Mouse (Mus musculus) myocyte (in vitro differentiated cells): Measurements from ENCODE around the gene Hspg2. TPM values are rescaled to one million over a fixed set of nuclear protein-coding genes. Genes with fewer than 3 reads are reported as not detected.

Experiments
- H3K27me3 ChIP-seq: one replicate; pipeline ENCODE4 v1.6.1; 2011; ENCODE audit not compliant: control insufficient read depth, insufficient read depth, insufficient read length
- H3K36me3 ChIP-seq: one replicate; pipeline ENCODE4 v1.6.1; 2011; ENCODE audit not compliant: control insufficient read depth, insufficient read depth
- H3K4me2 ChIP-seq: one replicate; pipeline ENCODE4 v1.6.1; 2011; ENCODE audit warnings: low read depth, control low read depth
- H3K4me3 ChIP-seq: one replicate; pipeline ENCODE4 v1.5.1; 2011; ENCODE audit warnings: mild to moderate bottlenecking, control low read depth, moderate library complexity
- H3K79me2 ChIP-seq: one replicate; pipeline ENCODE4 v1.6.1; 2011; ENCODE audit not compliant: control insufficient read depth, insufficient read depth
- H3ac ChIP-seq: one replicate; pipeline ENCODE4 v1.6.1; 2011; ENCODE audit not compliant: control insufficient read depth, insufficient read length
- MYOG ChIP-seq, 3 experiments: IDR thresholded peaks; one replicate each; pipeline ENCODE4 v1.6.1; 2011; ENCODE audit warnings: control low read depth in 2 of 3, low read depth in 2 of 3, mild to moderate bottlenecking in 2 of 3; ENCODE audit not compliant: insufficient read length in 2 of 3, control insufficient read depth in 1 of 3, insufficient read depth in 1 of 3
- REST ChIP-seq: IDR thresholded peaks from one replicate; pipeline ENCODE4 v1.6.1; 2011; ENCODE audit warnings: mild to moderate bottlenecking, control low read depth, moderate library complexity; ENCODE audit not compliant: insufficient read depth, insufficient read length
- SRF ChIP-seq: IDR thresholded peaks from one replicate; pipeline ENCODE4 v1.6.1; 2011; ENCODE audit warnings: low read depth; ENCODE audit not compliant: control insufficient read depth, insufficient read length
- TCF12 ChIP-seq: IDR thresholded peaks from one replicate; pipeline ENCODE4 v1.6.1; 2011; ENCODE audit warnings: mild to moderate bottlenecking, control low read depth; ENCODE audit not compliant: poor library complexity, insufficient read depth, severe bottlenecking
- polyA plus RNA-seq: library from polyadenylated mRNA; unstranded; fragments of >200 nt; fragmentation: generic; extraction: Trizol; gene quantifications from one replicate; pipeline ENCODE4 v1.2.1, GENCODE M21; 2012; ENCODE audit warnings: missing spikeins

Hspg2 gene
- polyA plus RNA-seq, 1 experiment = 209 TPM

DNA sequence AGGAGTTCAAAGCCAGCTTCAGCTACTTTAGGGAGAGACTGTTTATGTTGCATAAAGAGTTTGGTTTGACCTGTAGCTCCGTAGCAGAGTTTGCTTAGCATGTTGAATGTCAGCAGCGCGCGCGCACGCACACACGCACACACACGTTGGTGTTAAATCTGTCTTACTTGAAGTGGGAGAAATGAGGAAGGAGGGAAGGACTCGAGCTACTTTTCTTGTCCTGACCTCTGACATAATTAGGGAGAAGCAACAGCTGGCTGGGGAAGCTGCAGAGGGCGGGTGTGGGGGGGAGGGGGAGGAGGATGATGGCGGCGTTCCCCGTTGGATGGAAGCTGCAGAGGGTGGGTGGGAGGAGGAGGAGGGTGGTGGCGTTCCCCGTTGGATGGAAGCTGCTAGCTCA, 141.7 kb downstream of the Hspg2 start:
- Histone ChIP-seq H3ac (no peak overlapping the region), H3K36me3 (peaks cover 25% of the 10 kb centered on the region), H3K79me2 (no peaks in the 10 kb centered on the region), H3K4me3 (no peak overlapping the region), H3K4me2 (no peak overlapping the region), H3K27me3 (no peaks in the 10 kb centered on the region)
- no peak for TF ChIP-seq SRF
- no peak for TF ChIP-seq REST
- TF ChIP-seq MYOG (IDR thresholded peaks at IDR 0.05; ENCODE audit: control insufficient read depth in 1 of 3, insufficient read depth in 1 of 3, insufficient read length in 2 of 3, low read depth in 2 of 3) = no peak
- TF ChIP-seq TCF12 = no peak

Other genes starting within 250 kb of the Hspg2 start
- 5.2 TPM for gene Wnt4, start 191.3 kb upstream of the Hspg2 start, polyA plus RNA-seq
- gene Cdc42, start 111.0 kb upstream of the Hspg2 start, polyA plus RNA-seq = 298 TPM
- 0.14 TPM for gene Cela3a, start 59.0 kb upstream of the Hspg2 start, polyA plus RNA-seq
- 0.38 TPM for gene Cela3b, start 38.2 kb upstream of the Hspg2 start, polyA plus RNA-seq
- gene 1700013G24Rik, start 15.5 kb upstream of the Hspg2 start, polyA plus RNA-seq = 0.55 TPM
- not detected for gene Ldlrad2, start 105.8 kb downstream of the Hspg2 start, polyA plus RNA-seq
- 14.2 TPM for gene Usp48, start 125.0 kb downstream of the Hspg2 start, polyA plus RNA-seq
- gene Rap1gap, start 196.0 kb downstream of the Hspg2 start, polyA plus RNA-seq = 1.3 TPM